ENCODE assay signal across 15 mouse cellular contexts in the genomic region with DNA sequence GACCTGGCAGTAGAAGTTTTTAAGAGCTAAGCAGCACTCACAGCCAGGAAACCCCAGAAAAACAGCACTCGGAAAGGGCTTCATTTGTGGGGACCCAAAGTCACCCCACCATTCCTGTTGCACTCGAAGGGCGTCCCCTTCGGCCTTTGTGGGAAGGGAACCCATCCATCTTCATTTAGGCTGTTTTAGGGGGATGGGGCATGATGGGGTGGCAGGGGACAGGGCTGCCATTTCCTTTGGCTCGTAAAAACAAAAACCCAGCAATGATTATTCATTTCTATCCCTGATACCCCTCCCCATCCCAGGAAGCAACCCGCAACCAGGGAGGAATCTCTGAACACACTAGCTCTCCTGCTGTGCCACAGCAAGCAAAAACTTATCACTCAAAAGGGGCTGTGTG.
"Had no signal": no experiment of that assay in that cellular context is flagged by ENCODE, and none has a peak within 500 bp of the region (broad histone marks: within the 10 kb centered on the region; RNA-seq: fewer than 3 reads in every experiment).

No protein-coding gene starts in this region.

- H3K36me3 ChIP-seq: neural tube, embryonic 15.5 days; stomach, embryonic 15.5 days had no signal

- H3K4me2 ChIP-seq: neural tube, embryonic 15.5 days; stomach, embryonic 15.5 days had no signal

- H3K4me3 ChIP-seq: neural tube, embryonic 15.5 days; stomach, embryonic 15.5 days had no signal

- DNase-seq: retina, postnatal 1 day; right cerebral cortex, adult 18-20 months; right cerebral cortex, postnatal 14 days; right cerebral cortex, postnatal 25 days; right cerebral cortex, postnatal 4 days; spleen, adult 18-20 months; thymus, adult 18-20 months; thymus, adult 2 months; thymus, postnatal 14 days; thymus, postnatal 25 days; thymus, postnatal 36 days; thymus, postnatal 4 days had no signal

- H3K9me3 ChIP-seq: neural tube, embryonic 15.5 days; stomach, embryonic 15.5 days had no signal

- H3K4me1 ChIP-seq: neural tube, embryonic 15.5 days had no signal

- H3K27ac ChIP-seq: neural tube, embryonic 15.5 days; stomach, embryonic 15.5 days; stomach, postnatal 0 days had no signal

- H3K9ac ChIP-seq: neural tube, embryonic 15.5 days; stomach, embryonic 15.5 days had no signal
